Mouse (Mus musculus): ENCODE data around the gene Cnot10.
"Not testable (repeated sequence)": the region's sequence is repeated elsewhere in the genome, so short reads cannot be mapped to it uniquely, and the experiment has no call there.

Cnot10 gene

DNA sequence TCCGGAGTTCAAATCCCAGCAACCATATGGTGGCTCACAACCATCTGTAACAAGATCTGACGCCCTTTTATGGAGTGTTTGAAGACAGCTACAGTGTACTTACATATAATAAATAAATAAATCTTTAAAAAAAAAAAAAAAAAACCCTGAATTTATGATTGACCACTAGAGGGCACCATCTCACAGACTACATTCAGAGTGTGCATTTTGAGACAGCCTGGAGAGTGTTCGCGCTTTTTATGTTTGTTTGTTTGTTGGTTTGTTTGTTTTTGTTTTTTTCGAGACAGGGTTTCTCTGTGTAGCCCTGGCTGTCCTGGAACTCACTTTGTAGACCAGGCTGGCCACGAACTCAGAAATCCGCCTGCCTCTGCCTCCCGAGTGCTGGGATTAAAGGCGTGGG is 8.5 kb upstream of the Cnot10 start:
- not testable (repeated sequence) for DNase-seq

DNA sequence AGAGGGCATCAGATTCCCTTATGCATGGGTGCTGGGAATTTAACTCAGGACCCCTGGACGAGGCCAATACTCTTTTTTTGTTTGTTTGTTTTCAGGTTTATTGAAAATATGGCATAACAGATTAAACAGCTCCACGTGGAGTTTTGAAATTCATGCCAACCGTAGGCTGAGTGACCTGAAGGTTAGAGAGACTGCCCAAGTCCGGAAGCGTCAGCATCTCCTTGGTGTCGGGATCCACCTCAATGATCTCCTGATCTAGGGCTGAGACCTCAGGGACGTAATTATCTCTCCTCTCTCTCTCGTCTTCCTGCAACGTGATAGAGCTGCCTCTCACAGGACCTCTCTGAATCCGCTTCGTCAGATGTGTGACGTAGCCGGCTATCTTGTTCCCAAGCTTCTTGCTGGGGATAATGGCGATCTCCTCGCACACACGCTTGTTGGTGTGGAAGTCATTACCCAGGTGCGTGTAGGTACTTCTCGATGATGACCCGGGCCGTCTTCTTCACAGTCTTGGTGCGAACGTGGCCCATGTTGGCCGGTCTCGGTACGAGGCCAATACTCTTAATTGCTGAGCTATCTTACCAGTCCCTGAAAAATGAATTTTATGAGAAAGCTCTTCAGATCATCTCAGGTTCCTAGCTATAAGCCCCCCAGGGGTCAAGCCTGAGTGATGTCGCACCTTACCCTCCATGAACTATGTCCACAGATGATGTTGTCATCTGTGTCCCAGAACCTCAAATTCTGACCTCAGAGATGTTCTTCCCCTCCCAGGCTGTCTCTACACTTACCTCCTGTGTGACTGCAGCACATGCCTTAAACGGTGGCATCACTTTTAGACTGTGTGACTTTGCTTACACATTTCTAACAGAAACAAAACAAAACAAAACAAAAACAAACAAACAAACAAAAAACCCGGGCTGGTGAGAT is 7.8 kb upstream of the Cnot10 start:
- DNase-seq: no peak

DNA sequence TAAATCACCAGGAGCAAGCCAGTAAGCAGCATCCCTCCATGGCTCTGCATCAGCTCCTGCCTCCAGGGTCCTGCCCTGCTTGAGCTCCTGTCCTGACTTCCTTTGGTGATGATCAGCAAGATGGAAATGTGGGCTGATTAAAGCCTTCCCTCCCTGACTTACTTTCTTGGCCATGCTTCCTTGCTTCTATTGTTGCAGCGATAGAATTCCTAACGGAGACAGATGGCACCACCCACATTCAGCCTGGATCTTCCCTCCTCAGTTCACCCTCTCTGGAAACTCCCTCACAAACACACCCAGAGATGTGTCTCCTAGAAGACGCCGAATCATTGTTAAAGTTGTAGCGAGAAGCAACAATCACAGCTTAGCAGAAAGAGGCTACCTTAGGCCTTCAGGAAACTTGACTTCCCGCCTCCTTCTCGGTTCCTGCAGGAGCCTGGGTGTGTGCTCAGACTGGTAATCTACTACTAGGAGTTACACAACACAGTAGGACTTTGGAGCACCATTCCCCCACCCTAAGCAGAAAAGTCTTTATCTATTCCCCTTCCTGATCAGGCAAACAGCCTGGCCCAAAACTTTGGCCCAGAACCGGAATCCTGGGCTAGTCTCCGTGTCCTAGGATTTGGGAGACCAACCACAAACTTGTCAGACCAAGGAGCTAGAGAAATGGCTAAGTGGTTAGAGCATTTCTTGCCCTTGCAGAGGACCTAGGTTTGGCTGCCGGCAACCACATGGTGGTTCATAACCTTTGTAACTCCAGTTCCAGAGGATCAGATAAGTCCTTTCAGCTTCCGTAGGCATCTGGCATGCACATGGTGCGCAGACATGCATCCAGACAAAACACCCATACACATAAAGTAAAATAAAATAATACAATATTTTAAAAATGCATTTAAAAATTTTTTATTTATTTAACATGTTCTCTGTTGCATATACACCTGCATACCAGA is 6.8 kb upstream of the Cnot10 start:
- DNase-seq: no peak

GRCm38 (mm10) chr9:114639186-114639748 is 717 bp downstream of the Cnot10 start:
- DNase-seq: no peak

DNA sequence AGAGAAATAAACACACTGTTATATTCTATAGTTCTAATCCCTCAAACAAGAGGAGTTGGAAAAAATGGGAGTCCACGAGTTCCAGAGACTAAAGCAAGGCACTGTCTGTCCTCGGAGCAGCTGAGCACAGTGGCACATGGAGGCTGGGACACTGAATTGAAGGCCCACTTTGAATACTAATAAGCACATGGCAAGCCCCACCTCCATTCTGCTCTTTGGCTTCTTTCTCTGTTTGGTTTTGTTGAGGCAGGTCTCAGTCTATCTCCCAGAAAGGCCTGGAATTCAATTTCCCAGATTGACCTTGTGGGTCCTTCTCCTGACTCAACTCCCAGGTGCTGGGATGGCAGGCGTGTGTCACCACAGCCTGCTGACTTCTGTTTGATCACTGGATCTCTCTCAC is 3.2 kb downstream of the Cnot10 start:
- no peak for DNase-seq

- DNase-seq: no peak
Observed at GRCm38 (mm10) chr9:114636150-114636549, 3.8 kb downstream of the Cnot10 start.

DNA sequence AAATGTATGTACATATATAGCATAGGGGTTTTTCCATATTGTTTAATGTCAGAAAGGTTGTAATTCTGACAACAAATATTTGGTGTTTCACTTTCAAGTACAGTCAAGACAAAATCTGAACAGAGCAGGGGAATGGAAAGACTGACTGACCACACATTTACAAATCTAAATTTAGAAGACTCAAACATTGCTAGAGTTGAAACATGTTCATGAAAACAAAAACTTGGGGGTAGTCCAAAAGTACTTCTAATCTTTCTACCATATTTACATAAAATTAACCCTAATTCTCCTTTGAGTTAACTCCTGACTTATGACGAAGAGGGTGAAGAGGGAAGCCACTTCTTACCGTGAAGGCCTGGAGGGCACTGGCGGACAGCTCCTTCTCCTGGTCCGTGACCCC is 7.7 kb downstream of the Cnot10 start:
- no peak for DNase-seq

DNA sequence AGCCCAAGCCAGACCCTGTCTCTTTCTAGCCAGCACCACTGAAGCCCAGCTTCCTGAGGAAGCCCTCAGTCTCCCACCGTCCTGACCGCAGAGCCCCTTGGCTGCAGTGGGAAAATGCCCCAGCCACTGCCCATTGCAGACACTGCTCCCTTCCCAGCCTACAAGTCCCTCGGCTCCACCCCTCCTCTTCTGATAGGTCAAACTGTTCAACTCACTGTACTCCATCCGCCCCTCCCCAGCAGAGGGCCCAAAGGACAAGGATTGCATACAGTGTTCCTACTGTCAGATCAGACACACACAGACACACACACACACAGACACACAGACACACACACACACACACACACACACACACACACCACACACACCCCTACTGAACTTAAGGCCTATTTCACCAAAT is 13.3 kb downstream of the Cnot10 start:
- DNase-seq: no peak

DNA sequence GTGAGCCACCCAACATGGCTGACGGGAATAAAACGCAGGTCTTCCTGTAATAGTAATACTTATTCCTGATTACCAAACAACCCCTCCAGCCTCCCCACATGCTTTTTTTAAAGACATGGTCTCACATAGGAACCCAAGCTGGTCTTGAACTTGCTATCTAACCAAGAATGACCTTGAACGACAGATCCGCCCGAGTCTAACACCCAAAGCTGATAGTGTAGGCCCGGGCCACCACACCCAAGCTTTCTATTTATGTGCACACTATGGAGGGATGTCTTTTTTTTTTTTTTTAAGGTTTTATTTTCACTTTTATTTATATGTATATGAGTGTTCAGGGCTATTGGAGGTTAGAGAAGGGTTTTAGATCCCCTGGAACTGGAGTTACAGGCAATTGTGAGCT is 15.8 kb downstream of the Cnot10 start:
- DNase-seq: no peak

DNA sequence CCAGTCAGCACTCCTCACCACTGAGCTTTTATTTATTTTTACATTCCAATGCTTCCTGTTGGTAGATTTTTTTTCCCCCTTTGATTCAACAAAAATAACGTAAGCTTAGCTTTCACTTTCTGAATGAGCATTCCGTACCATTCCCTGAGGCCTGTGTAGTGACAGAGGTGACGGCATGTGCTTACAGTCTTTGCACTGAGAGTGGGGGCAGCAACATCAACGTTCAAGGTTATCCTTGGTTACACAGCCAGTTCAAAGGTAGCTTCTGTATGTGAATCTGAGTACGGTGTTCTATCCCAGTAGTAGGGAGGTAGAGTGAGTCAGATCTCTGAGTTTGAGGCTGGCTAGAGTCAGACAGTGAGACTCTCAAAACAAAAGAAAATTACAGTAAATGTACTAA is 18.8 kb downstream of the Cnot10 start:
- no peak for DNase-seq

DNA sequence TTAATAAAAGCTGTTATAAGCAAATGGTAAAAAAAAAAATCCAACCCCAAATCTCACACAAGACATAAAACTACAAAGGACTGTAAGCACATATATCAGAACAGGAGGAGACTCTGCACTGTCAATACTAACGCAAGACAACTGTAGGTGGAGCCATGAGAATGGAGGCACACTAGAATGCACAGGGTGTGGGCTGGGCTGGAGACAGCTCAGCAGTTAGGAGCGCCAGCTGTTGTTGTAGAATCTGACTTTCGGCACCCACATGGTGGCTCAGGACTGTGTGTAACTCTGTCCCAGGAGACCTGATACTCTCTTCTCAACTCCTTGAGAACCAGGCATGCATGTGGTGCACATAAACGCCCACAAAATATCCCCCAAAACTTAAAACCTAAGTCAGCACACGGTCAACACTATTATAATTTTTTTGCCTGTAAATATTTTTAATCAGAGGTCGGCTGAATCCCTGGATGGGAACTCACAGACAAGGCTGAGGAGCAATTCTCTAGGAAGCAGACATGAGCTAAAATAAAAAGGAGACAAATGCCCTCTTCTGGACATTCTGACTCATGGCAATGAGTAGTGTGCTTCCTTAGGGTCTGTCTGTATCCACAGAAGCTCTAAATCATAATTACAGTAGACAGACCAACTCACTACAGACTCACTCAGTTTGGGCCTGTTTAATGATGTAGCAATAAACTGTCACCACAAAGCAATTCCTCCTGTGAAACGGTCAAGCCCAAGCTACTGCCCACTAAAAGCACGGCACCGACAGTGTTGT is 25.6 kb downstream of the Cnot10 start:
- no peak for DNase-seq

- no peak for DNase-seq
Observed at GRCm38 (mm10) chr9:114613026-114613425, 27.0 kb downstream of the Cnot10 start.

DNA sequence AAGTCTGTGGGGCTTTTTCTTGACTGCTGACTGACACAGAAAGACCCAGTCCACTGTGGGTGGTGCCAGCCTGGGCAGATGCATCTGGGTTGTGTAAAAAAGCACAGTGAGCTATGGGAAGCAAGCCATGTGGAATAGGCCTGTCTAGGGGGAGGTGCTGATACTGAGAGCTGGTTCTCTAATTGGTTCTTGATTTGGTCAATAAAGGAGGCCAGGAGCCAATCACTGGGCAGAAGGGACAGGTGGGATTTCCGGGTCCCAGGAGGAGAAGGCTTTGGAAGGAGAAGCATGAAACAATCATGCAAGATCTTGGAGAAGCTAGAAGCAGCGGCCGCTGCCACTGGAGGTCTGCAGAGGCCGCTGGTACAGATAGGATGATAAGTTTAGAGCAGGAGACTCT is 27.4 kb downstream of the Cnot10 start:
- no peak for DNase-seq

DNA sequence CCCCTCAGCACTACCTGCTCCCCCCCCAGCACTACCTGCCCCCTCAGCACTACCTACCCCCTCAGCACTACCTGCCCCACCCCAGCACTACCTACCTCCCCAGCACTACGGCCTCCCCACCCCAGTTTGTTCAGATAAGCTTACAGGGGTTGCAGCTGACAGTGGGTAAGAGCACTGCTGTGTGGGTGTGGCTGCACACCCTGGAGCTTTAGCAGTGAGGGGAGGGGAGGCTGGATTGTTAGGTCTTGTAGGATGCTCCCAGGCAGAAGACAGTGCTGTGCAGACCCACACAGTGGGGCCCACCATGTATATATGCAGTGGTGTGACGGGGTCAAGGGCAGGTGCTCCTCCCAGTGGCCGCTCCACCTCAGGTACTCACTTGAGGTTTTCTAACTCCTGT is 29.7 kb downstream of the Cnot10 start:
- DNase-seq: no peak

DNA sequence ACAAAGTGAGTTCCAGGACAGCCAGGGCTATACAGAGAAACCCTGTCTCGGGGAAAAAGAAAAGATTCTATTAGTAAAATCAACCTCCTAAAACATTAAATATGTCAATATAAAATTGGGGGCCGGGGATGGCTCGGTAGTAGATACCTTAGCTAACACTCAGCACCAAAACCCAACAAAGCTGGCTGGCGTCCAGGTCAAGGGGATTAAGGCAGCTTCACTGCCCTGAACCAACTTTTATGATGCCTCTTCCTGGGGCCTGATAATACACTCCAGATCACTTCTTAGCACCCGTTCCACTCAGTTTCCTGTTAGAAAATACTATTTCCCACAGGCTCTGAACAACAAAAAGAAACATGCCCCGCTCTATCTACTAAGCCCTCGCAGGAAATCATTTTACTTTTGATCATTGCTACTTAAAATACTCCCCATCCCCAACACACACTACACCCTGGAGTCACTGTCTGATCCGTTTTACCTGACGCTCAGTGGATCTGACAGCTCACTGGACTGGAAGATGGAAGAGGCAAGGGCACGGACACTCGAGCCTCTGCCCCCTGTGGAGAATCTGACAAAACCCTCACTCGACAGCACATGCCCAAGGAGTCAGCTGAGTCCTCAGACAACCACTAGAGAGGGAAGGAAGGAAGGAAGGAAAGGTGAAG is 36.0 kb downstream of the Cnot10 start:
- DNase-seq: no peak

- no peak for DNase-seq
Observed at GRCm38 (mm10) chr9:114601096-114601495, 38.9 kb downstream of the Cnot10 start.

GRCm38 (mm10) chr9:114585017-114585345 is 55.0 kb downstream of the Cnot10 start:
- no peak for DNase-seq

DNA sequence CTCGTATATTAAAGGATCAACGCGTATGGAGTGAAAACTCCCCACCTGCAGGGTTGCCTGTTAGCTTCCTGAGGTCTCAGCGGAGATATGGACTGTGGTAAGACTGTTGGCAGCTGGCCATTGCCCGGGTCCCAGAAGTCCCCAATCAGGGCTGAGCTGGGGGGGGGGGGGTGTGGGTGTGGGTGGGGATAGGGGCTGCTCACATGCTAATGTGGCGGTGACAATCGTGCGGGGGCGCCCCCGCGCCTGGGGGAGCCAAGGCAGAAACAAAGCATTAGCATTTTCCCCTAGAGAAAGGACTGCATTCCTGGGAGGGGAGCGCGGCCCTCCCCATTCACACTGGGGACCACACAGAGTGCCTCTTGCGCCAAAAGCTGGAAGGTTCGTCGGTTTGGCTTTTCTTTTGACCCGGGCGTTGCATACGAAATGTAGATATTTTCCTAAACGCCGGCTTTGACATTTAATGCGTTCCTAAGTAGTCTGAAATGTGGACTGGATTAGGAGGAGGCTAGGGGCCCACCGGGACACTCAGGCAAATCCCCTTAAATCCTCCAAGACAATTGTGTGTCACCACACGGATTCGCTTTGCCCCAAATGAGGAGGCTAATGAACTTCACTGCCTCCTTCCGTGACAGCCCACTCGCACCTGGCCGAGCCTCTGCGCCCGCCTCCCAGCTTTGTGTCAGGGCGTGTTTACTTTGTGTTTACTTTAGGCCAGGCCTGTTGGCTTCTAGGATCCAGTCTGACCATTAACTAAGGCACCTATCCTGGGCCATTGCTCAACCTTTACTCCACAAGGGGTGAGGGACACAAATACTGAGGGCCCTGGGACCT is 55.6 kb downstream of the Cnot10 start:
- DNase-seq: peak; percentile 16

GRCm38 (mm10) chr9:114583812-114584182 is 56.2 kb downstream of the Cnot10 start:
- DNase-seq: peak; percentile 79

- DNase-seq: no peak
Observed at GRCm38 (mm10) chr9:114578646-114579045, 61.3 kb downstream of the Cnot10 start.

GRCm38 (mm10) chr9:114576001-114576400 is 64.0 kb downstream of the Cnot10 start:
- DNase-seq: no peak
